Mouse (Mus musculus) Muller cell, postnatal 12 days (primary cell): ENCODE measurements around the gene Gm1043.
A peak's percentile ranks its signal among the peaks of the same experiment; 100 is the strongest.

ENCODE experiments used
- DNase-seq: peaks from one replicate; pipeline ENCODE4 v3.0.0-alpha.2; 2015; ENCODE audit errors: inconsistent ontology term

The Gm1043 gene

GRCm38 (mm10) chr5:37066703-37067568, 18.2 kb upstream of the Gm1043 start:
- no peak for DNase-seq

GRCm38 (mm10) chr5:37073660-37074059, 11.5 kb upstream of the Gm1043 start:
- DNase-seq: no peak

- peak; percentile 86 for DNase-seq
Observed at GRCm38 (mm10) chr5:37076692-37077329, 8.4 kb upstream of the Gm1043 start.

GRCm38 (mm10) chr5:37077330-37077698, 7.9 kb upstream of the Gm1043 start:
- no peak for DNase-seq

GRCm38 (mm10) chr5:37079484-37079883, 5.7 kb upstream of the Gm1043 start:
- DNase-seq: no peak

GRCm38 (mm10) chr5:37080601-37081000, 4.6 kb upstream of the Gm1043 start:
- no peak for DNase-seq

- DNase-seq: peak; percentile 74
Observed at GRCm38 (mm10) chr5:37082420-37082819, 2.8 kb upstream of the Gm1043 start.

- no peak for DNase-seq
Observed at GRCm38 (mm10) chr5:37083209-37083770, 1.9 kb upstream of the Gm1043 start.

GRCm38 (mm10) chr5:37083850-37084249, 1.3 kb upstream of the Gm1043 start:
- DNase-seq: no peak

- no peak for DNase-seq
Observed at GRCm38 (mm10) chr5:37085918-37086317, 748 bp downstream of the Gm1043 start.

- no peak for DNase-seq
Observed at GRCm38 (mm10) chr5:37087786-37088185, 2.6 kb downstream of the Gm1043 start.

GRCm38 (mm10) chr5:37088342-37089108, 3.4 kb downstream of the Gm1043 start:
- DNase-seq: no peak

- DNase-seq: no peak
Observed at GRCm38 (mm10) chr5:37091171-37091628, 6.0 kb downstream of the Gm1043 start.

- no peak for DNase-seq
Observed at GRCm38 (mm10) chr5:37094941-37095340, 9.8 kb downstream of the Gm1043 start.

GRCm38 (mm10) chr5:37097591-37097990, 12.4 kb downstream of the Gm1043 start:
- DNase-seq: no peak

GRCm38 (mm10) chr5:37100813-37101212, 15.6 kb downstream of the Gm1043 start:
- no peak for DNase-seq

- DNase-seq: no peak
Observed at GRCm38 (mm10) chr5:37101631-37102030, 16.5 kb downstream of the Gm1043 start.

GRCm38 (mm10) chr5:37102056-37102455, 16.9 kb downstream of the Gm1043 start:
- DNase-seq: no peak

- DNase-seq: no peak
Observed at GRCm38 (mm10) chr5:37105531-37106456, 20.6 kb downstream of the Gm1043 start.

- DNase-seq: no peak
Observed at GRCm38 (mm10) chr5:37107111-37107510, 21.9 kb downstream of the Gm1043 start.

- DNase-seq: no peak
Observed at GRCm38 (mm10) chr5:37107611-37108010, 22.4 kb downstream of the Gm1043 start.
